Mouse (Mus musculus) kidney, adult 2 months (tissue): ENCODE data around the gene Angptl8. TPM values are rescaled to one million over a fixed set of nuclear protein-coding genes. Genes with fewer than 3 reads are reported as not detected.

Source experiments
- DNase-seq: peaks from one replicate; pipeline ENCODE4 v3.0.0; 2021
- H3K27ac ChIP-seq: fragments of 200-500 bp; 2 replicates; pipeline ENCODE4 v1.5.1; 2012; ENCODE audit warnings: low read depth, low read length, control low read depth, inconsistent platforms; ENCODE audit not compliant: insufficient read depth
- H3K27me3 ChIP-seq: fragments of 200-500 bp; replicated peaks from 2 replicates; pipeline ENCODE4 v1.6.1; 2012; ENCODE audit warnings: mild to moderate bottlenecking, moderate library complexity, low read length, inconsistent platforms; ENCODE audit not compliant: control insufficient read depth, insufficient read depth
- H3K36me3 ChIP-seq: fragments of 200-500 bp; 2 replicates; pipeline ENCODE4 v1.6.1; 2012; ENCODE audit warnings: mild to moderate bottlenecking, moderate library complexity, low read length, inconsistent platforms; ENCODE audit not compliant: control insufficient read depth, insufficient read depth
- H3K4me1 ChIP-seq: fragments of 200-500 bp; 2 replicates; pipeline ENCODE4 v1.6.1; 2011; ENCODE audit warnings: low read length; ENCODE audit not compliant: control insufficient read depth, insufficient read depth
- H3K4me3 ChIP-seq: fragments of 200-500 bp; 2 replicates; pipeline ENCODE4 v1.5.1; 2011; ENCODE audit warnings: mild to moderate bottlenecking, low read depth, low read length, control low read depth; ENCODE audit not compliant: insufficient read depth
- CTCF ChIP-seq: fragments of 200-500 bp; conservative IDR thresholded peaks from 2 replicates; pipeline ENCODE4 v1.5.1; 2011; ENCODE audit warnings: low read depth, mild to moderate bottlenecking, control low read depth, low read length, moderate library complexity, mixed read lengths; ENCODE audit not compliant: insufficient read depth, insufficient read length
- POLR2A ChIP-seq: fragments of 200-500 bp; IDR thresholded peaks from one replicate; pipeline ENCODE4 v1.6.1; 2011; ENCODE audit warnings: low read depth, low read length, control low read depth
- WGBS: fragments of 180-500 bp; shearing (Covaris S2); methylation state at CpG from one replicate; pipeline ENCODE4 v1.1.7; 2018; 5-methylcytosine and 5-hydroxymethylcytosine counted together
- polyA plus RNA-seq: library from polyadenylated mRNA; depleted of rRNA; stranded (reverse); fragments of >200 nt; gene quantifications from 2 replicates; pipeline ENCODE4 v1.2.3, GENCODE M21; 2012

The Angptl8 gene
- polyA plus RNA-seq, 1 experiment, result 11.9 TPM

- Histone ChIP-seq H3K27ac (no peak overlapping the region), H3K36me3 (no peaks in the 10 kb centered on the region), H3K27me3 (no peaks in the 10 kb centered on the region), H3K4me3 (no peak overlapping the region), H3K4me1 (no peaks in the 10 kb centered on the region)
- TF ChIP-seq POLR2A (no peak), CTCF (no peak)
- no peak for DNase-seq
- 57% methylated on average over 4 of the region's 4 CpGs for WGBS
Observed at GRCm38 (mm10) chr9:21823957-21824356, 11.4 kb upstream of the Angptl8 start.

- TF ChIP-seq POLR2A (no peak), CTCF (no peak)
- H3K36me3 ChIP-seq, result no peaks in the 10 kb centered on the region
Observed at GRCm38 (mm10) chr9:21824366-21824765, 10.9 kb upstream of the Angptl8 start.

GRCm38 (mm10) chr9:21829834-21830460 is 5.4 kb upstream of the Angptl8 start:
- no peak for DNase-seq
- TF ChIP-seq CTCF (no peak), POLR2A (no peak)
- Histone ChIP-seq H3K27me3 (no peaks in the 10 kb centered on the region), H3K4me3 (no peak overlapping the region), H3K36me3 (no peaks in the 10 kb centered on the region), H3K4me1 (no peaks in the 10 kb centered on the region), H3K27ac (no peak overlapping the region)
- 79% methylated on average over 14 of the region's 14 CpGs for WGBS

More at GRCm38 (mm10) chr9:21824366-21824765, 10.9 kb upstream of the Angptl8 start:
- Histone ChIP-seq H3K4me1 (no peaks in the 10 kb centered on the region), H3K27me3 (no peaks in the 10 kb centered on the region), H3K27ac (no peak overlapping the region), H3K4me3 (no peak overlapping the region)
- WGBS, result 83% methylated on average over 10 of the region's 10 CpGs
- no peak for DNase-seq

GRCm38 (mm10) chr9:21830461-21830850 is 4.9 kb upstream of the Angptl8 start:
- 82% methylated on average over 5 of the region's 5 CpGs for whole genome bisulfite sequencing
- TF ChIP-seq CTCF, result no peak
- TF ChIP-seq POLR2A, result no peak
- DNase-seq, result no peak
- Histone ChIP-seq H3K4me1 (no peaks in the 10 kb centered on the region; the same call in 1 of the 2 replicates), H3K4me3 (no peak overlapping the region), H3K27ac (no peak overlapping the region), H3K27me3 (no peaks in the 10 kb centered on the region), H3K36me3 (no peaks in the 10 kb centered on the region)

GRCm38 (mm10) chr9:21830936-21831335 is 4.4 kb upstream of the Angptl8 start:
- no peak overlapping the region for H3K4me3 ChIP-seq
- H3K27ac ChIP-seq, result no peak overlapping the region

GRCm38 (mm10) chr9:21831558-21832240 is 3.6 kb upstream of the Angptl8 start:
- no peak for DNase-seq
- 83% methylated on average over 20 of the region's 20 CpGs for WGBS
- TF ChIP-seq CTCF (no peak), POLR2A (no peak)
- Histone ChIP-seq H3K4me1 (no peaks in the 10 kb centered on the region; the same call in 1 of the 2 replicates), H3K4me3 (no peak overlapping the region), H3K27me3 (no peaks in the 10 kb centered on the region), H3K27ac (no peak overlapping the region), H3K36me3 (no peaks in the 10 kb centered on the region)

More at GRCm38 (mm10) chr9:21830936-21831335, 4.4 kb upstream of the Angptl8 start:
- no peaks in the 10 kb centered on the region for H3K36me3 ChIP-seq
- 53% methylated on average over 11 of the region's 11 CpGs for WGBS
- H3K27me3 ChIP-seq, result no peaks in the 10 kb centered on the region
- TF ChIP-seq POLR2A (no peak), CTCF (peak; percentile 44)
- H3K4me1 ChIP-seq, result no peaks in the 10 kb centered on the region; the same call in 1 of the 2 replicates
- DNase-seq, result peak; percentile 76

GRCm38 (mm10) chr9:21837690-21838089 is 2.4 kb downstream of the Angptl8 start:
- H3K4me1 ChIP-seq, result no peaks in the 10 kb centered on the region; the same call in 1 of the 2 replicates
- no peak for DNase-seq
- 99% methylated on average over 2 of the region's 2 CpGs for WGBS
- no peak overlapping the region for H3K27ac ChIP-seq
- no peak overlapping the region for H3K4me3 ChIP-seq
- H3K36me3 ChIP-seq, result no peaks in the 10 kb centered on the region
- no peak for TF ChIP-seq POLR2A
- TF ChIP-seq CTCF, result no peak
- no peaks in the 10 kb centered on the region for H3K27me3 ChIP-seq
